Mouse (Mus musculus) large intestine, adult 2 months (tissue): ENCODE data around the gene Ccdc84. TPM values are rescaled to one million over a fixed set of nuclear protein-coding genes. Genes with fewer than 3 reads are reported as not detected.
"Not testable (repeated sequence)": the region's sequence is repeated elsewhere in the genome, so short reads cannot be mapped to it uniquely, and the experiment has no call there.

Experiments
- DNase-seq: peaks from one replicate; pipeline ENCODE4 v3.0.0-alpha.2; 2012; ENCODE audit warnings: low read depth, low spot score
- WGBS: fragments of 180-500 bp; shearing (Covaris S2); methylation state at CpG from one replicate; pipeline ENCODE4 v1.1.7; 2018; 5-methylcytosine and 5-hydroxymethylcytosine counted together
- polyA plus RNA-seq: library from polyadenylated mRNA; depleted of rRNA; stranded (reverse); fragments of >200 nt; gene quantifications from 2 replicates; pipeline ENCODE4 v1.2.3, GENCODE M21; 2012

Gene Ccdc84
- polyA plus RNA-seq, 1 experiment: 18.0 TPM

DNA sequence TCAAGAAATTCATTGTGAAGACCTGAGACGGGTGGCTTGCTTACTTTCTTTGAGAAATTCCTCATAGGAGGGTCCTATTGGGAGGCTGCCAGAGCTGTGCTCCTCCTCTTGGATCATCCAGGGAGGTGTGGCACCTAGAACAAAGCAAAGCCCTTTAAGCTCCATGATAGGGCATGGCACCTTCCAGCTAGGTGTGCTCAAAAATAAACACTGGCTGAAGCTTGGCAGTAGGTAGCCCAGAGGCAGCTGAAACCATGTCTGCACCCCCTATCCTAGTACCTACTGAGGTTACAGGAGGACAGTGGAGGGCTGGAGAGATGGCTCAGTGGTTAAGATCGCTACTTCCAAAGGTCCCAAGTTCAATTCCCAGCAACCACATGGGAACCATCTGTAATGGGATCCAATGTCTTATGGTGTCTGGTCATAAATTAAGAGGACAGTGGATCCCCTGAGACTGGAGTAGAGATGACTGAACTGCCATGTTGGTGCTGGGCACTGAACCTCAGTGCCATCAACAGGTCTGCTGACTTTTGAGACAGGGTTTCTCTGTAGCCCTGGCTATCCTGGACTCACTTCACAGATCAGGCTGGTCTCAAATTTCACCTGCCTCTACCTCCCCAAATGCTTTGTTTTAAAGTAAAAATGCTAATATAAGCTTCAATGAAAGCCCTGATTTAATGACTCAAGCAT is 7.6 kb downstream of the Ccdc84 start:
- no peak for DNase-seq
- 68% methylated on average over 2 of the region's 2 CpGs for WGBS

DNA sequence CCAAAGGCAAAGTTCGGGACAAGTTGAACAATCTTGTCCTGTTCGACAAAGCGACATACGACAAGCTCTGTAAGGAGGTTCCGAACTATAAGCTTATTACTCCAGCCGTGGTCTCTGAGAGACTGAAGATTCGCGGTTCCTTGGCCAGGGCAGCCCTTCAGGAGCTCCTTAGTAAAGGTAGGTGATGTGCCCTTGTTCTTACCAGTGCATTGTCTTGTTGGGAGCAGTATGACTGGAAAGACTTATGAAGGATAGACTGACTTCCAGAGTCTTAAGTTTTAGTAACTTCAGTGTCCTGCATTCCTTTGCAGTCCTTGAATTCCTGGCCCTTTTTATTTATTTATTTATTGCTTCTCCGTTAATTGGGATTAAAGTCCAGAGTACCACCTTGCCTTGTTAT is 9.7 kb downstream of the Ccdc84 start:
- 69% methylated on average over 9 of the region's 9 CpGs for WGBS

DNA sequence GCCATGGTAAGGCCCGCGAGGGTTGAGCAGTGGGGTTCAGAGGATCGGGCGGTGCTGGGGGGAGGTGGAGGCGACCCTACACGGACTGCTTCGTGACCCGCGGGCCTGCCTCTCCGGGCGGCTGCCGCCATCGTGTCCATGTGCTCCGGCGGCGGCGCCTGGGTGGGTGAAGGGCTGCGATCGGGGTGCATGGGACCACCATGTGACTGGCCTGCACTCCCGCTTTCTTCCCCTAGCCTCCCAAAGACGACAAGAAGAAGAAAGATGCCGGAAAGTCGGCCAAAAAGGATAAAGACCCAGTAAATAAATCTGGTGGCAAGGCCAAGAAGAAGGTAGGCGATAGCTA is 10.6 kb downstream of the Ccdc84 start:
- under 1% methylated on average over 24 of the region's 24 CpGs for whole genome bisulfite sequencing
- no peak for DNase-seq

More for the DNA sequence above, 9.7 kb downstream of the Ccdc84 start:
- DNase-seq: not testable (repeated sequence)

DNA sequence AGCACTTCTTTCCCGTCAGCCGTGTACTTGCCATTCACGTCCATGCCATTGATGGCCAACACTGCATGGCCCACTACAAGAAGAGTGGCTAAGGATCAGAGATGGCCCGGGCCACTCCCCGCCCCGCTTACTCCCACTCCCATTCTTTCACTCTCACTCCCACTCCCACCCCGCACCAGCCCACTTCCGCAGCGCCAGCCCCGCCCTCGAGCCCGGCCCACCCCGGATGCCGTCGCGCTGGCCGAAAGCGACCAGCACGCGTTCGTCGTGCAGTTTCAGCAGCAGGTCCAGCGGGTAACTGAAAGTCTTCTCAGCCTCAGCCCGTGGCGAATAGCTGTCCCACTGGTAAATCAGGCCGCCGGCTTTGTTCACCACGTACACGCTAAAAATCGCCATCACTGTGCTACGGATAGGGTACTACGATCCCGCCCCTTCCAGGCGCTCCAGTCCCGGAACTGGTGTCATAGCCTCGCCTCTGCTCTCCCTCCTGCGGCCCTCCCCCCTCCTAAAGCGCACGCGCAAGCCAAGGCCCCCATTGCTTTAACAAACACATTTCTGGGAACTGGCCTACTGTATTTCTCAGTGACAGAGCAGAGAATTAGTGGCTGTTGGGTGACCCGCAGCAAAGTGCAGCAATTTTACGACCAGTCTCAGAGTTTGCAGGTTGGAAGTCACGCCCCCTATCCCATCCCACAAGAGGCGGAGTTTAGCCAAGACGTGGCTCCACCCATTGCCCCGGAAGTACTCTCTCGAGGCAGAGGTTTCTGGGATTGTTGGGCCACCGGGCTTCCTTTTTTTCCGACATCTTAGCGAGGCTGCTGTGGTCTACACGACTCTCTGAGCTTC is 11.2 kb downstream of the Ccdc84 start, which contains the start of the genes Rps25 and Trappc4:
Gene Rps25 (plus strand): TSS at position 234 of the 846 bp plus-strand sequence.
Gene Trappc4 (minus strand): TSS at position 695 of the 846 bp plus-strand sequence.
- WGBS: under 1% methylated on average over 51 of the region's 51 CpGs
- DNase-seq: peak; percentile 89

DNA sequence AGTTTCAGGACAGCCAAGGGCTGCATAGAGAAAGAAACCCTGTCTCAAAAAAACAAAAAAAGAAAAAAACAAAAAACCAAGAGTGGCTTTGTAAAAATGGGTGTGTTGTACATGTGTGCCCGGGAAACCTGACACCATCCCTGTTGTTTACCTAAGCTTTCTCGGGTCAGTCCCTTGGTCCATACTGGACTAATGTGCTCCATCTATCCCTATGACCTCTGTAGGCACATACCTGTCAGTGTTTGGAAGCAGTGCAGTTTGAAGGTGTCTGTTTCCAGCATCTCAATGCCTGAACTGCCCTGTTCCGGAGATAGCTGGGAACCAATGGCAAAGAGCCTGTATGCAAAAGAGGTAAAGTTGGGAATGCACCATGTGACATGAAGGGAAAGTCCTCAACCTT is 13.4 kb downstream of the Ccdc84 start:
- 51% methylated on average over 3 of the region's 3 CpGs for WGBS
- no peak for DNase-seq

DNA sequence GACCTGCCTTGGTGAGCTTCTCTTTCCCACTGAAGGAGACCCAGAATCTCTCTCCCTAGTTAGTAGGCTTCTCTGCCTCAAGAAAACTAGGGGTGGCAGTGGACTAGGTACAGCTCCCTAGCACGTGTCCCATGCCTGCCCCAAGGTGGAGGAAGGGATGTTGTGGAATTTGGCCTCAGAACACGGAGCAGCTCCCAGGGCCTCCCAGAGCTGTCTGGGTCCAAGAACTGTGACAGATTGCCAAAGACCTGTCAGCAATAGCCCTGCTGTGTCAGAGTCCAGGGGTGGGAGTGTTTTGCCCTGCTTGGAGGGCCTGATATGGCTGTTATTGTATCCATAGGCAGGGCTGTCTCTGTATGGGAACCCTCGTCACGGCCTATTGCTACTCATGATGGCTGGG is 17.3 kb downstream of the Ccdc84 start:
- WGBS: 66% methylated on average over 4 of the region's 4 CpGs

DNA sequence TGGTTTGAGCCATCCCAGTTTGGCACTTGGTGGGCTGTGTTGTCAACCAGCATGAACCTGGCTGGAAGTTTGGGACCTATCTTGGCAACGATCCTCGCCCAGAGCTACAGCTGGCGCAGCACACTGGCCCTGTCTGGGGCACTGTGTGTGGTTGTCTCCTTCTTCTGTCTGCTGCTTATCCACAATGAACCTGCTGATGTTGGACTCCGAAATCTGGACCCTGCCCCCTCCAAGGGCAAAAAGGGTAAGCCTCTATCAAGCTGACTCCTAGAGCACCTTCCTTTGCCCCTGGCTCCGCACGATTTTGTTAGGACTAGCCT is 18.6 kb downstream of the Ccdc84 start:
- no peak for DNase-seq
- WGBS: 89% methylated on average over 6 of the region's 6 CpGs

More for the DNA sequence above, 17.3 kb downstream of the Ccdc84 start:
- DNase-seq: no peak

DNA sequence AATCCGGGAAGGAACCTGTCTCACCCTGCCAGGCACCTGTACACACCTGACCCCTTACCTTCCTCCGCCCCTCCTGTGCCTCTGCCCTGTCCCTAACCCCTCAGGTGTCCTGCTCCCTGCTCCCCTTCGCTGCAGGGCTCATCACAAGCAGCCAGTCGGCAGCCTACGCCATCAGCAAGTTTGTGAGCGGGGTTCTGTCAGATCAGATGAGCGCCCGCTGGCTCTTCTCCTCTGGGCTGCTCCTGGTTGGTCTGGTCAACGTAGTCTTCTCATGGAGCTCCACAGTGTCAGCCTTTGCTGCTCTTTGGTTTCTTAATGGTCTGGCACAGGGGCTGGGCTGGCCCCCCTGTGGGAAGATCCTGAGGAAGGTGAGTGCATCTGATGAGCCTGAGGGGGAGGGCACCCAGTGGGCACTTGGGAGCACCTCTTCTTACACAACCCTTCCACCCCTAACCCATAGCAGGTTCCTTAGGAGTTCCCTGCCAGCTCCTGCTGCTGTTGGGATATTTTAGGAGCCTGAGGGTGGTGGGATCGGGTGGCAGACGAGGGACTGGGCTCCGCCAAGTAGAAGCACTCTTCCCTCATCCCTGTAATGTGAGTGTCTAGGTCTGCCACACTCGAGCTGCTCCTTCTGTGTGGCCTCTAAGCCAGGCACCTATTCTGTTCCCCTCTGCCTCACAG is 19.1 kb downstream of the Ccdc84 start:
- 70% methylated on average over 13 of the region's 13 CpGs for WGBS
- no peak for DNase-seq

DNA sequence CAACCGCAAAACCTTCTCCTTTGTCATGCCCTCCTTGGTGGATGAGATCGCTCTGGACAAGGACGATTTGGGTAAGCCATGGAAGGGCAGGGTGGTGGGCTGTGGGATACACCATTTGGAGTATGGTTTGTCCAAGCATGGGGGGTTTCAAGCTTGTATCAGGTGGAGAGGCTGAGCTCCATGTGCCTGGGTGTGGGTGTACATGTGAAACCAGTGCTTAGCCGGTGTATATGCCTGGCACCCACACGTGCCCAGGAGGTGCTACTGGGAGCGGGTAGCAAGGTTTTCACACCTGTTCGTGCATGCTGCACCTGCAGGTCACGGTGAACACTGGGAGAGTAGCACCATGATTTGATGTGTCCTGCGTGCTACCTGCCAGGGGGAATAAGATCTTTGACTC is 19.8 kb downstream of the Ccdc84 start:
- 36% methylated on average over 9 of the region's 9 CpGs for WGBS
- DNase-seq: no peak

DNA sequence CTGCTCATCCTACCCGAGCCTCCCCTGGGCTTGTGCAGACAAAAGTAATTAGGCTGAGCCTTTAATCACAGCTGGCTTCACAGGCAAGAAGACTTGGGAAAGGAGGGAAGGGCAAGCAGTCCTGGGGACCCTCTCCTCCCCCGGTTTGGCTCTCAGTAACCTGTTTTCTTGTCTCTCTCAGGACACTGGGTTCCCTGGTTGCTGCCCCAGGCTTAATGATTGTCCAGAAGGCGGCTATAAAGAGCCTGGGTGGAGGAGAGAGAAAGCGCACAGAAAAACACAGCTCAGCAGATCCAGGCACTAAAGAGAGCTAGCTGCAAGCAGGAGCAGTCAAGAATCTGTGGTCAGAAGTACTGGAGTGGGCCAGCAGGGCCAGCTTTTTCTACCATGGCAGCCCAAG is 20.3 kb downstream of the Ccdc84 start:
- DNase-seq: peak; percentile 48
- WGBS: 11% methylated on average over 4 of the region's 4 CpGs

DNA sequence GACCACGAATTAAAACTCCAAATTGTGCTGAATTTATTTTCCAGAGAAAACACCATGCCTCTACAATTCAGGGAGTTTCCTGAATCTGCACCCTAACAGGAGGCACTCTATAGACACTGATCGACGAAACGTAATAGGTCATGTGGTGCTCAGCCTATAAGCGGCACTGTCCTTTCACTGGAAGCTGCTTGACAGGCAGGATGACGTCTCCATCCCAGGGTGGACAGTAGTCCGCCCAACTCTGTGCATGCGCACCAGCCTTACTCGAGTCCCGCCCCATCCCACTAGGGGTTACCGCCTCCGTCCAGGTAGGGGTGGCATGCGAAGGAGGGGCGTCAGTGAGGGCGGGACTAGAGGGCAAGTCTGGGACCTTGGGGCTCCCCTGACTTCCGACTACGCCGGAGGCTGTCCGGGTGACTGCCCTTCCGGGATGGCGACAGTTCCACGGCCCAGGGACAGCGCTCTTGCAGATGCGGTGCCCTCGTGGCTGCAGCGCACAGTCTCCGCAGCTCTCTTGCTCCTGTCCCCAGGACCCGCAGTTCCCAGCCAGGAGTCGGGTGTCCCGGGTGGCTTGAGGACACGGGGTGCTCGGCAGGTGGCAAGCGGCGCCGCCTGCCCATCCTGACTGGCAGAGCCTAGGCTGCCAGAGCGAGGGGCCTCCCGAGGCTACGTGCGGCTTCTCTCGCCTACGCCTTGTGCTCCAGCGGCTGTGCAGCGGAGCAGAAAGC is 21.5 kb downstream of the Ccdc84 start, which contains the start of gene Slc37a4:
Gene Slc37a4 (plus strand): TSS at position 169 of the 728 bp plus-strand sequence.
- WGBS: under 1% methylated on average over 43 of the region's 43 CpGs

DNA sequence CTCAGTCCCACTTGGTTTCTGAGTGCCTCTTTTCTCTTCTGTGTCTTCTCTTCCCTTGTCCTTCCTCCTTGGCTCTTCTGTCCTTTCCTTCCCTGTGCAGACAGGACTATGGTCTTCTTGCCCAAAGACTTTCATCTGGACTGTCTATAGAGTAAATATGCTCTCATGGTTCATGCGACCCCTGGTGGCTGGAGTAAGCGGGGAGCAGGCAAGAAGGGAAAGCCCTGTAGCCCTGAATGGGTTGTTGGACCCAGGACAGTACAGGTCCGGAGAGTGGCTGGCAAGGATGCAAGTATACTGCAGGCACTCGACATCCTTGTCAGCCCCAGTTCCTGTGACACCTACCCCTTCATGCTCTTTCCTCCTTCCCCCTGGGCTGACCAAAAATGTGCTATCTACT is 26.9 kb downstream of the Ccdc84 start:
- DNase-seq: peak; percentile 53
- WGBS: 18% methylated on average over 4 of the region's 4 CpGs

More for the DNA sequence above, 21.5 kb downstream of the Ccdc84 start, which contains the start of gene Slc37a4:
- DNase-seq: peak; percentile 99

DNA sequence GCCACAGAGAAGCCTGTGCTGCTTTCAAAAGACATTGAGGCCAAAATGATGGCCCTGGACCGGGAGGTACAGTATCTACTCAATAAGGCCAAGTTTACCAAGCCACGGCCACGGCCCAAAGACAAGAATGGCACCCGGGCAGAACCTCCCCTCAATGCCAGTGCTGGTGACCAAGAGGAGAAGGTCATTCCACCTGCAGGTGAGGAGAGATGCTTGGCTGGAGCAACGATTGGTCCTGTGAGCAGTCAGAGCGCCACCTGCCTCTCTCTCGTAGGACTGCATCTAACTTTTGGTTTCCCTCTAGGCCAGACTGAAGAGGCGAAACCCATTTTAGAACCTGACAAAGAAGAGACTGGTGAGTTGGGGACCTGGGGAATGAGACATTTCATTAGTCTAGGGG is 29.1 kb downstream of the Ccdc84 start:
- no peak for DNase-seq
- 54% methylated on average over 8 of the region's 8 CpGs for WGBS

DNA sequence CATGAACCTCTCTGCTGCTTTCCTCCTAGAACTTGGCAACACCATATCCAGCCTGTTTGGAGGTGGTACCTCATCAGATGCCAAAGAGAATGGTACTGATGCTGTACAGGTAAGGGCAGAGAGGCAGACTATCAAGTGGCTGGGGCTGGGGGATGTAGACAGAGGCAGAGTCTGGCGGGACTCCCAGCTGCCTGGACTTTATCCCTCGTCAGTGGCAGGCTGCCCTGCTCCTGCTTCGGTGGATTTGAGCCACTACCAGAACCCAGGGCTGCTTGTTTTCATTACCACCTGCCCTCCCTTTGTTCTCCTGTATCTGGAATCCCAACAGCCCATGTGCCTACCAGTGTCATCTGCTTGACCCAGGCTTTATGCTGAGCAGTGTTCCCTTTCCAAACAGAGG is 31.1 kb downstream of the Ccdc84 start:
- DNase-seq: no peak
- WGBS: 51% methylated on average over 3 of the region's 3 CpGs

DNA sequence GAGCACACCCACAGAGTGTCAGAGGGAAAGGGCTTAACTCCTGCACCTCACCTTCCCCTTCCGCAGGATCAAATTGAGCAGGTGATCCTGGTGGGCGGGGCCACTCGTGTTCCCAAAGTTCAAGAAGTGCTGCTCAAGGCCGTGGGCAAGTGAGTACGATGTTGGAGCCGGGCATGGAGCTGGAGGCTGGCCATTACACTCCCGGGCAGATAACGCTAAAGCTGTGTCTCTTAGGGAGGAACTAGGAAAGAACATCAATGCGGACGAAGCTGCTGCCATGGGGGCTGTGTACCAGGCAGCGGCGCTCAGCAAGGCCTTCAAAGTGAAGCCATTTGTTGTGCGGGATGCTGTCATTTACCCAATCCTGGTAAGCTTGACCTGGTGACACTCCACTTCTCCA is 33.8 kb downstream of the Ccdc84 start:
- 85% methylated on average over 13 of the region's 13 CpGs for WGBS
- DNase-seq: no peak

DNA sequence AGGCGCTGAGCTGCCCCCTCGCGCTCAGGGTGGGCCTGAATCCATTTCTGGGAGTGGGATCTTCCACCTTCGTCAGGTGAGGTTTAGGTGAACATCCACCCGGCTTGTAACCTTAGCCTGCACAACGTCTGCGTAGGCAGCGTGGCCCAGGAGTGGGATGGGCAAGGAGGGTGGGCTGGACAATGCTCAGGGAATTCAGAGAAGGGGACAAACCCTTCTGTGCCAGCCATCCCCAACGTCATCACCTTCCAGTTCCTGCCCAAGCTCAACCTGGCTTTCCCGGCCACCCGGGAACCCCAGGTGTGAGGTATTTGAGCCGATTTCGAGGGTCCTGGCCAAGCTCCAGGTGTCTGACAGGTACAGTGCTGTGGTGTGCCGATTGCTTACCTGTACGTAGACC is 38.5 kb downstream of the Ccdc84 start:
- WGBS: 3% methylated on average over 15 of the region's 15 CpGs
- DNase-seq: no peak

DNA sequence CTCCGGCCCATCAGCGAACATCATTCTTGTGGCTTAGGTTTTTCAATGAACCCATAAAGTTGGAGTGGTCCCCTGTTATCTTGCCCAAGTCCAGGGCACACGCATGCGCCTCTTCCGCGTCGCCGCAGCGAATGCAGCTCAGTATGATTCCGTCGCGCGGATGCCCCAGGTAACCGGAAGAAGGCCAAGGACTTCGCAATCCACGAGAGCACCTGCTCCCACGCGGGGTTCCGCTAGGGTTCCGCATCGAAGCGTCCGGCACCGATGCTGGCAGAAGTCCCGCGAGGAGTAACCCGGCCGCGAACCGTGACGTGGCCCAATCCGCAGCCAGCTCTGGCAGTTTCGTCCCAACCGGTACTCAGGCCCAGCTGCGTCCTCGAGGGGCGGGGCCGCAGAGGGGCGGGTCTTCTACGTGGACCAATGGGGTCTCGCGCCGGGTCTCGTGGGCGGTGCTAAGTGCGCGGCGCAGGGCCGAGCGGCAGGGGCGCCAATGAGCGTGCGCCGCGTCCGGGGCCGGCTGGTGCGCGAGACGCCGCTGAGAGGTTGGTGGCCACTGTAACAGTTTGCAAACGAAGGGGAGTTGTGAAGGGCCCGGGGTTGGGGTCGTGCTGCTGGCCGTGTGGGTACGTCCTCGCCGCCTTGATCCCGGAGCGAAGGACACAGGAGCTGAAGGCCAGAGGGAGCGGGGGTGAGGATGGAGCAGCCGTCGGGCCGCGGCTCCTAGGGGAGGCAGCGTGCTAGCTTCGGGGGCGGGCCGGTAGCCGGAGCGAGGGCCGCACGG is 39.1 kb downstream of the Ccdc84 start, which contains the start of gene Hyou1:
Gene Hyou1 (plus strand): TSS at position 437 of the 781 bp plus-strand sequence.
- under 1% methylated on average over 83 of the region's 83 CpGs for WGBS
- DNase-seq: peak; percentile 92

DNA sequence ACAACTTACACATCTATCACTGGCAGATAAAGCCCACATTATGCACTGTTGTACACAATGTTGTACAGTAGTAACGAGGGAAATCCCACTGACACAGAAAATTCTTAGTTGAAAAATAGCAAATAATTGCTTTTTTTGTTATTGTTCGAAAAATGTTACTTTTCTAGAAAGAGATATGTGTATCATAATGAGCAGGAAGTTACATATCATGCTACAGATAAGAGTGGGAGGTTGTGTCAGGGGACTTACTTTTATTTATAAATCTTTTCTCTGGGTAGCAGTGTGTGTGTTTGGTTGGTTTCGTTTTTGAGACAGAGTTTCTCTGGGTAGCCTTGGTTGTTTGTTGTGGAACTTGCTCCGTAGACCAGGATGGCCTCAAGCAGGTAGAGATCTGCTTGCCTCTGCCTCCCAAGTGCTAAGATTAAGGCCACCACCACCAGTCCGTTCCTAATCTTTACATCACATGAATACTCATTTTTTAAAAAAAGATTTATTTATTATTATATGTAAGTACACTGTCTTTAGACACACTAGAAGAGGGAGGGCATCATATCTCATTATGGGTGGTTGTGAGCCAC is 40.1 kb downstream of the Ccdc84 start:
- WGBS: 72% methylated on average over 5 of the region's 5 CpGs
- no peak for DNase-seq
